Mouse (Mus musculus): ENCODE measurements around the gene Kif6. TPM values are rescaled to one million over a fixed set of nuclear protein-coding genes. Genes with fewer than 3 reads are reported as not detected.

Gene Kif6
- total RNA-seq, 2 experiments from 2014 or later: not detected

GRCm38 (mm10) chr17:49736364-49736763 lies 121.4 kb downstream of the Kif6 start:
- ATAC-seq (ENCODE audit: poor library complexity, severe bottlenecking): no peak

- no peak for ATAC-seq (ENCODE audit: poor library complexity, severe bottlenecking)
Measured at GRCm38 (mm10) chr17:49737217-49737774, 122.4 kb downstream of the Kif6 start.

GRCm38 (mm10) chr17:49738351-49738750 lies 123.4 kb downstream of the Kif6 start:
- ATAC-seq (ENCODE audit: poor library complexity, severe bottlenecking): no peak

- no peak for ATAC-seq (ENCODE audit: poor library complexity, severe bottlenecking)
Measured at GRCm38 (mm10) chr17:49739896-49740679, 125.2 kb downstream of the Kif6 start.

- ATAC-seq (ENCODE audit: poor library complexity, severe bottlenecking): no peak
Measured at GRCm38 (mm10) chr17:49741172-49741571, 126.2 kb downstream of the Kif6 start.

- no peak for ATAC-seq (ENCODE audit: poor library complexity, severe bottlenecking)
Measured at GRCm38 (mm10) chr17:49741927-49742326, 127.0 kb downstream of the Kif6 start.

- no peak for ATAC-seq (ENCODE audit: poor library complexity, severe bottlenecking)
Measured at GRCm38 (mm10) chr17:49743580-49744463, 128.9 kb downstream of the Kif6 start.

- no peak for ATAC-seq (ENCODE audit: poor library complexity, severe bottlenecking)
Measured at GRCm38 (mm10) chr17:49750889-49751324, 136.0 kb downstream of the Kif6 start.

GRCm38 (mm10) chr17:49753874-49754273 lies 138.9 kb downstream of the Kif6 start:
- ATAC-seq (ENCODE audit: poor library complexity, severe bottlenecking): no peak

GRCm38 (mm10) chr17:49756862-49757261 lies 141.9 kb downstream of the Kif6 start:
- ATAC-seq (ENCODE audit: poor library complexity, severe bottlenecking): no peak

GRCm38 (mm10) chr17:49759047-49759446 lies 144.1 kb downstream of the Kif6 start:
- no peak for ATAC-seq (ENCODE audit: poor library complexity, severe bottlenecking)

GRCm38 (mm10) chr17:49761260-49761659 lies 146.3 kb downstream of the Kif6 start:
- ATAC-seq (ENCODE audit: poor library complexity, severe bottlenecking): no peak

GRCm38 (mm10) chr17:49761838-49762237 lies 146.9 kb downstream of the Kif6 start:
- ATAC-seq (ENCODE audit: poor library complexity, severe bottlenecking): no peak

- ATAC-seq (ENCODE audit: poor library complexity, severe bottlenecking): no peak
Measured at GRCm38 (mm10) chr17:49764963-49765362, 150.0 kb downstream of the Kif6 start.

GRCm38 (mm10) chr17:49767717-49768370 lies 152.9 kb downstream of the Kif6 start:
- no peak for ATAC-seq (ENCODE audit: poor library complexity, severe bottlenecking)

GRCm38 (mm10) chr17:49771703-49772315 lies 156.9 kb downstream of the Kif6 start:
- no peak for ATAC-seq (ENCODE audit: poor library complexity, severe bottlenecking)

- no peak for ATAC-seq (ENCODE audit: poor library complexity, severe bottlenecking)
Measured at GRCm38 (mm10) chr17:49777115-49777839, 162.3 kb downstream of the Kif6 start.

GRCm38 (mm10) chr17:49779066-49779465 lies 164.1 kb downstream of the Kif6 start:
- ATAC-seq (ENCODE audit: poor library complexity, severe bottlenecking): no peak

GRCm38 (mm10) chr17:49779576-49779975 lies 164.6 kb downstream of the Kif6 start:
- ATAC-seq (ENCODE audit: poor library complexity, severe bottlenecking): no peak

- no peak for ATAC-seq (ENCODE audit: poor library complexity, severe bottlenecking)
Measured at GRCm38 (mm10) chr17:49785851-49786250, 170.9 kb downstream of the Kif6 start.

Data from megakaryocyte, adult 5-6 weeks (primary cell).